ENCODE assay signal across 21 mouse cellular contexts in genomic region chr15:81248951-81249579, GRCm38 (mm10). TPM values are rescaled to one million over a fixed set of nuclear protein-coding genes. Genes with fewer than 3 reads are reported as not detected.
DNase-seq lines count a peak whose midpoint lies in the region; ATAC-seq and TF ChIP-seq lines count a peak whose summit lies in the region.
"Had no signal": no experiment of that assay in that cellular context is flagged by ENCODE, and none has a peak within 500 bp of the region (broad histone marks: within the 10 kb centered on the region; RNA-seq: fewer than 3 reads in every experiment).

No protein-coding gene starts in this region.

- H3K27me3 ChIP-seq in lung, postnatal 0 days (replicated peaks; ENCODE audit: insufficient read depth, low read length), result no peaks in the 10 kb centered on the region
- no peaks in the 10 kb centered on the region for H3K27me3 ChIP-seq in stomach, postnatal 0 days (ENCODE audit: control insufficient read depth, insufficient read depth, low read length)
- H3K27me3 ChIP-seq: embryonic facial prominence, embryonic 12.5 days; liver, embryonic 13.5 days; neural tube, embryonic 13.5 days had no signal

- no peaks in the 10 kb centered on the region for H3K36me3 ChIP-seq in lung, postnatal 0 days (ENCODE audit: insufficient read depth, low read length)
- H3K36me3 ChIP-seq in stomach, postnatal 0 days (ENCODE audit: control insufficient read depth, insufficient read depth, low read length), result no peaks in the 10 kb centered on the region
- H3K36me3 ChIP-seq: embryonic facial prominence, embryonic 12.5 days; hindbrain, embryonic 10.5 days; liver, embryonic 13.5 days; midbrain, embryonic 10.5 days; neural tube, embryonic 13.5 days had no signal

- H3K4me2 ChIP-seq in lung, postnatal 0 days (replicated peaks; ENCODE audit: low read depth, low read length), result no peak overlapping the region
- no peak overlapping the region for H3K4me2 ChIP-seq in stomach, postnatal 0 days (replicated peaks; ENCODE audit: low read depth)
- H3K4me2 ChIP-seq: embryonic facial prominence, embryonic 12.5 days; liver, embryonic 13.5 days; neural tube, embryonic 13.5 days had no signal

- no peak for TF ChIP-seq EP300 in lung, postnatal 0 days (IDR thresholded peaks at IDR 0.05)
- no peak for TF ChIP-seq EP300 in stomach, postnatal 0 days (optimal IDR thresholded peaks at IDR 0.05)

- WGBS in lung, postnatal 0 days, result 79% methylated on average over 4 of the region's 4 CpGs
- 84% methylated on average over 4 of the region's 4 CpGs for WGBS in stomach, postnatal 0 days

- no peaks in the 10 kb centered on the region for H3K9me3 ChIP-seq in lung, postnatal 0 days (ENCODE audit: low read length)
- no peaks in the 10 kb centered on the region for H3K9me3 ChIP-seq in stomach, postnatal 0 days (ENCODE audit: control insufficient read depth, low read length)
- H3K9me3 ChIP-seq: hindbrain, embryonic 10.5 days; midbrain, embryonic 10.5 days had no signal

- H3K4me3 ChIP-seq in lung, postnatal 0 days (ENCODE audit: low read depth, low read length), result no peak overlapping the region
- no peak overlapping the region for H3K4me3 ChIP-seq in stomach, postnatal 0 days (ENCODE audit: low read depth, low read length)
- H3K4me3 ChIP-seq in left cerebral cortex, adult 2 months, result no peak overlapping the region
- H3K4me3 ChIP-seq: embryonic facial prominence, embryonic 12.5 days; heart, adult 2 months; hindbrain, embryonic 10.5 days; liver, embryonic 13.5 days; midbrain, embryonic 10.5 days; neural tube, embryonic 13.5 days had no signal

- no peak for ATAC-seq in lung, postnatal 0 days
- no peak for ATAC-seq in stomach, postnatal 0 days (ENCODE audit: low FRiP score, low TSS enrichment)
- ATAC-seq: forebrain, embryonic 16.5 days had no signal

- peak overlapping the region; percentile 91 for H3K27ac ChIP-seq in lung, postnatal 0 days (ENCODE audit: low read length)
- H3K27ac ChIP-seq in stomach, postnatal 0 days (replicated peaks), result peak overlapping the region; percentile 86
- no peak overlapping the region for H3K27ac ChIP-seq in left cerebral cortex, adult 2 months
- H3K27ac ChIP-seq: embryonic facial prominence, embryonic 12.5 days; hindbrain, embryonic 10.5 days; liver, embryonic 13.5 days; midbrain, embryonic 10.5 days; neural tube, embryonic 13.5 days had no signal

- peak; percentile 34 for DNase-seq in kidney, adult 11 months
- no peak for DNase-seq in kidney, postnatal 4 days
- no peak for DNase-seq in lung, postnatal 0 days (ENCODE audit: low spot score)
- DNase-seq in lung, adult 18-20 months, result no peak
- DNase-seq in kidney, postnatal 14 days, result peak; percentile 17
- no peak for DNase-seq in stomach, postnatal 0 days (ENCODE audit: low spot score)
- DNase-seq in left cerebral cortex, adult 11 months (ENCODE audit: low spot score), result no peak
- no peak for DNase-seq in left cerebral cortex, adult 2 months (ENCODE audit: extremely low spot score in 1 of 2, low spot score in 2 of 2)
- DNase-seq: adrenal gland, postnatal 10 days; cerebellum, adult 18-20 months; heart, adult 2 months; left cerebral cortex, postnatal 4 days; liver, embryonic 13.5 days; lung, postnatal 4 days; right cerebral cortex, postnatal 14 days had no signal

- TF ChIP-seq CTCF in lung, postnatal 0 days (IDR thresholded peaks at IDR 0.05), result no peak
- no peak for TF ChIP-seq CTCF in stomach, postnatal 0 days (IDR thresholded peaks at IDR 0.05; ENCODE audit: low read depth)
- no peak for TF ChIP-seq CTCF in left cerebral cortex, adult 2 months (IDR thresholded peaks at IDR 0.05)

- no peak overlapping the region for H3K9ac ChIP-seq in lung, postnatal 0 days (replicated peaks; ENCODE audit: low read depth)
- no peak overlapping the region for H3K9ac ChIP-seq in stomach, postnatal 0 days (ENCODE audit: low read length)
- H3K9ac ChIP-seq: embryonic facial prominence, embryonic 12.5 days; liver, embryonic 13.5 days; neural tube, embryonic 13.5 days had no signal

- intact Hi-C loops in left cerebral cortex, adult 2 months (cut with DNase I), result no loop called here

- H3K4me1 ChIP-seq in lung, postnatal 0 days (ENCODE audit: insufficient read depth, low read depth, low read length), result peaks cover 14% of the 10 kb centered on the region; the same call in 1 of the 2 replicates
- peaks cover 7% of the 10 kb centered on the region; the same call in 1 of the 2 replicates for H3K4me1 ChIP-seq in stomach, postnatal 0 days (replicated peaks; ENCODE audit: control insufficient read depth, insufficient read depth)

RNA-seq across cellular contexts. Expression of gene Mchr1, which starts 13.8 kb away (rescaled TPM):
- polyA plus RNA-seq in lung, postnatal 0 days (2015; fragmentation: Nextera tagmentation; extraction: Ambion mirVana), result 1.6 and 3.3 TPM in 2 replicates
- 3.0 and 4.9 TPM in 2 replicates for polyA plus RNA-seq in stomach, postnatal 0 days (2015; fragmentation: Nextera tagmentation; extraction: Ambion mirVana)
- total RNA-seq in left cerebral cortex, adult 2 months (2021), result 10 to 100 TPM; 23.6 to 27.5 TPM
- total RNA-seq: heart, adult 2 months; MEL had no signal
- polyA plus RNA-seq: heart, adult 2 months had no signal

RNA-seq across cellular contexts. Expression of gene Mrtfa, which starts 58.5 kb away (rescaled TPM):
- 13.5 and 13.9 TPM in 2 replicates for polyA plus RNA-seq in lung, postnatal 0 days (2015; fragmentation: Nextera tagmentation; extraction: Ambion mirVana)
- polyA plus RNA-seq in stomach, postnatal 0 days (2015; fragmentation: Nextera tagmentation; extraction: Ambion mirVana), result 12.6 and 14.3 TPM in 2 replicates
- 10 to 100 TPM; 71.2 to 75.8 TPM for total RNA-seq in left cerebral cortex, adult 2 months (2021)

Comparison
In these comparisons a context has a peak if more than half of its experiments do, and no peak if none do; other contexts are left out.
1. DNase-seq: peak in kidney, adult 11 months (single experiment) and kidney, postnatal 14 days (single experiment); none in kidney, postnatal 4 days (0 of 2), lung, postnatal 0 days (single experiment), lung, adult 18-20 months (0 of 2), stomach, postnatal 0 days (single experiment), left cerebral cortex, adult 11 months (single experiment) and left cerebral cortex, adult 2 months (0 of 2).